Mouse (Mus musculus) ES-Bruce4 (cell line): ENCODE measurements at regions not wholly inside any gene's neighbourhood (a gene's known extent, or its start where the extent isn't known, plus 50 kb on each side); places are given as distances from the start of the nearest gene placed in this dataset.

ENCODE experiments used
- CTCF ChIP-seq: IDR thresholded peaks from one replicate; pipeline ENCODE4 v1.8.1; 2011; ENCODE audit warnings: low read depth, low read length
- EP300 ChIP-seq: IDR thresholded peaks from 2 replicates; pipeline ENCODE4 v1.6.1; 2011; ENCODE audit warnings: low read depth, low read length; ENCODE audit not compliant: insufficient read depth
- POLR2A ChIP-seq: IDR thresholded peaks from one replicate; pipeline ENCODE4 v1.8.1; 2011; ENCODE audit warnings: low read length; ENCODE audit not compliant: insufficient read depth

- TF ChIP-seq CTCF (no peak), POLR2A (no peak), EP300 (no peak)
These were observed 343.7 kb upstream of the Mki67 start for GRCm38 (mm10) chr7:136059896-136060295.
